Mouse (Mus musculus) induced T-regulatory cell, adult 2 months (primary cell): Measurements from ENCODE around the gene Actr1b.

Experiments
- DNase-seq: peaks from one replicate; pipeline ENCODE4 v3.0.0-alpha.2; 2012; ENCODE audit warnings: low read depth

Gene Actr1b

GRCm38 (mm10) chr1:36714311-36714710, at the start of gene Actr1b:
TSS of gene Actr1b (minus strand) at chr1:36714422.
- DNase-seq, result no peak

GRCm38 (mm10) chr1:36761568-36761967, 47.3 kb upstream of the Actr1b start, which contains the start of gene Zap70:
TSS of gene Zap70 (plus strand) at chr1:36761798.
- peak; percentile 94 for DNase-seq

DNA sequence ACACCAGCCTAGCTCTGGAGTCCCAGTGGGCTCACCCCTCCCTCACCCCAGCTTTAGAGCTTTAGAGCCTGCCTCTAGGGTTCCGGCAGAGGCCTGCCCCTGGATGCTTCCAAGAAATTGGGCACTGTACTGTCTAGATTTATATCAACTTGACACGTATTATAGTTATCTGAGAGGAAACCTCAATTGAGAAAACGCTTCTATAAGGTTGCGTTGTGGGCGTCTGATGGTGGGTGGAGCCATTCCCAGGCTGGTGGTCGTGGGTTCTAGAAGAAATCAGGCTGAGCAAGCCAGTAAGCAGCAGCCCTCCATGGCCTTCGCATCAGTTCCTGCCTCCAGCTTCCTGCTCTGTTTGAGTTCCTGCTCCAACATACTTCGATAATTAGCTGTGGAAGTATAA, 46.8 kb upstream of the Actr1b start:
- no peak for DNase-seq

GRCm38 (mm10) chr1:36760401-36760800, 46.2 kb upstream of the Actr1b start:
- peak; percentile 74 for DNase-seq

- no peak for DNase-seq
These were observed 44.9 kb upstream of the Actr1b start for GRCm38 (mm10) chr1:36759076-36759475.

GRCm38 (mm10) chr1:36758553-36758952, 44.3 kb upstream of the Actr1b start:
- no peak for DNase-seq

GRCm38 (mm10) chr1:36753932-36754675, 39.9 kb upstream of the Actr1b start:
- no peak for DNase-seq

GRCm38 (mm10) chr1:36746452-36746851, 32.2 kb upstream of the Actr1b start:
- DNase-seq, result peak; percentile 61

GRCm38 (mm10) chr1:36745661-36746060, 31.4 kb upstream of the Actr1b start:
- DNase-seq, result no peak

- DNase-seq, result peak; percentile 91
These were observed 30.2 kb upstream of the Actr1b start for GRCm38 (mm10) chr1:36744268-36744944.

- no peak for DNase-seq
These were observed 28.8 kb upstream of the Actr1b start for GRCm38 (mm10) chr1:36743046-36743445.

- DNase-seq, result no peak
These were observed 25.0 kb upstream of the Actr1b start for GRCm38 (mm10) chr1:36739231-36739630.

GRCm38 (mm10) chr1:36737300-36737699, 23.1 kb upstream of the Actr1b start:
- DNase-seq, result peak; percentile 95

GRCm38 (mm10) chr1:36724057-36724431, 9.8 kb upstream of the Actr1b start:
- no peak for DNase-seq

- DNase-seq, result peak; percentile 79
These were observed 9.2 kb upstream of the Actr1b start for GRCm38 (mm10) chr1:36723146-36724056.

DNA sequence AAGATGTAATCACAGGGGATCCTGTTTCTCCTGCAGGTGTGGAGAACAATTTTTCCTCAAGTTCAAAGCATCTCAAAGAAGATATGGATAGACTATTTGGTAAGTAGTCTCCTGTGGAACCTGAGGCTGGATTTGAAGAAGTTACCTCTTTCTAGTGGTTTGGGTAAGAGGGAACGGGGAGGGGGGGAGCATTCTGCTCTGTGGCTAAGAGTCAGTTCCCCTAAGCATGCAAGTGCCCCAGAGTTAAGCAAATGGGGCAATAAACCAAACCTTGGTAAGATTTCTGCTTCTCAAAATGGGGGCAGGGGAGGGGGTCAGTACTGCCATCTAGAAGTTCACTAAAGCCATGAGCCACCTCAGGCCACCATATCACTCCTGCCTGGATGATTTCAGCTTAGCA, 4.6 kb upstream of the Actr1b start:
- no peak for DNase-seq

GRCm38 (mm10) chr1:36711104-36711503, 3.1 kb downstream of the Actr1b start:
- no peak for DNase-seq

DNA sequence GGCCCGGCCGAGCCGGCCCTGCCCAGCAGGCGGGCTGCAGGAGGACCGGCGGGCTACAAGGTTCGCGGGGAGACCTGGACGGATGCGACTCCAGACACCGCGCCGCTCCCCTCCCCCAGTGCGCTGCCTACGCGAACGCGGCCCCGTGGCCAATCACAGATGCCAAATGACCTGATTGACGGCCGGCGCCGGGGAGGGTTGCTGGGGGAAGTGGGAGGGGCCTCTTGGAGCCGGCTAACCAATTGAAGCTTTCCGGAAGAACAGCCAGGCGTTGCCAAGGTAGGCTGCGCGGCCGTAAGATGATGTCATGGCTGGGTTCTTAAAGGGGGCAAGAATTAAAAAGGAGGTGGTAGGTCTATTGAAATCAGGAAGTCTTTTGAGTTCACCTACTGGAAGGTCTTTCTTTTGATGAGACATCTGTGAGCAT, 4.4 kb downstream of the Actr1b start, which contains the start of gene 4933424G06Rik:
TSS of gene 4933424G06Rik (plus strand) at position 296 of the 427 bp plus-strand sequence.
- peak; percentile 99 for DNase-seq

DNA sequence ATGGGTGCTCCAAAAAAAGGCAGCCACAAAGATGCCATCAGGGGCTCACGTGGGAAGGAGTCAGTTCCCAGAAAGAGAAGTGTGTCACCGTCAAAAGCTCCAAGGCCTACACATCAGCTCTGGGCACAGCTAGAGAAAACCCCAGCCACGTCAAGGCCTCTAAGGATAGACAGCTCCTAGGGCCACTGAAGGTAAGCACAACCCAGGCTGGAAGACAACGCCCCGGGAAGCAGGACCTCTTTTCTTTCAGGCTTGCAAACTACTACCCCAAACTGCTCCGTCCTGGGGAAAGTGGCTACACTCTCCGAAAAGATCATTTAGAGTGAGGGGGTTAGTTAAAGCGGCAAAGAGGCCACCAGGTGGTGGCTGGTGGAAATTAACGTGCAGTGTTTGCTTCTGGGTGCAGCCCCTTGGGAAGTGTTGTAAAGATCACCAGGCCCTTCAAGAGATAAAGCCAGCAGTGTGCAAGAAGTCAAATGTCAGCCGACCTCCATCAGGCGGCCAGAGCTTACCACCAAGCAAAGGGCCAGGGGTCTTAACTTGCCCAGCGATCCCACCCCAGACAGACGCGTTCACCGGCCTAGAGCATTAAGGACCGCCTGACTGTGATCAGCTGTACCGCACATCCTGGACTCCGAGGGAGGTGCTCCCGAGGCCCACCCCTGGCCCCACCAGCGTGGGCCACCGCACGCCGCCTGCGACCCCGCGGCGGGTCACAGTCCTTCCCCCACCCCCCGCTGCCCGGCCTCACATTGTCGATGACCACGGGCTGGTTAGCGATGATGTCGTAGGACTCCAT, 5.0 kb downstream of the Actr1b start:
- DNase-seq, result peak; percentile 80

- peak; percentile 16 for DNase-seq
These were observed 5.6 kb downstream of the Actr1b start for GRCm38 (mm10) chr1:36708626-36709025.

DNA sequence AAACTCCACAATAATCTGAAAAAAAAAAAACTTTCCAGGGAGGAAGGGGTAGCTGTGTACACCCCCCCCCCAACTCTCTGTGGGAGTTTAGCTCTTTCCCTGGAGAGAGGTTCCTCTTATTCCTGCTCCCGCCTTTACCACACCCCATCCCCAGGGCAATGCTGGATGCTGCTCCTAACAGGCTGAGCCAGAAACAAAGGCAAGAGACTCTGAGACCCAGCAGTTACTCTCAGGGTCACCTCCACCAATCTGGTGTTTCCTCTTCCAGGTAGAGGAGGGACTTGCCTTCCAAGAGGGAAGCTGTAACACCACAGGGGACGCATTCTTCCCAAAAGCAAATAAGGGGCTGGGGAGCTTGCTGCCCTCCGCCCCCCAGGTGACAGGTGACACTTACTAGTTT, 6.4 kb downstream of the Actr1b start:
- no peak for DNase-seq
